Mouse (Mus musculus): ENCODE measurements at regions not wholly inside any gene's neighbourhood (a gene's known extent, or its start where the extent isn't known, plus 50 kb on each side); places are given as distances from the start of the nearest gene placed in this dataset.

GRCm38 (mm10) chr3:133773490-133773889 lies 228.6 kb upstream of the Tet2 start:
- Histone ChIP-seq H3K4me3 (no peak overlapping the region), H3K27ac (no peak overlapping the region)
- no peak for TF ChIP-seq CTCF (conservative IDR thresholded peaks at IDR 0.05)
- DNase-seq (ENCODE audit: low spot score in 2 of 2): no peak

- no peak for TF ChIP-seq CTCF (conservative IDR thresholded peaks at IDR 0.05)
- Histone ChIP-seq H3K4me3 (no peak overlapping the region), H3K27ac (no peak overlapping the region)
- no peak for DNase-seq (ENCODE audit: low spot score in 2 of 2)
Measured at GRCm38 (mm10) chr3:133774229-133774628, 229.3 kb upstream of the Tet2 start.

- DNase-seq (ENCODE audit: low spot score in 2 of 2): no peak
- TF ChIP-seq CTCF (conservative IDR thresholded peaks at IDR 0.05): no peak
- Histone ChIP-seq H3K27ac (no peak overlapping the region), H3K4me3 (no peak overlapping the region)
Measured at GRCm38 (mm10) chr3:133776013-133776412, 231.1 kb upstream of the Tet2 start.

GRCm38 (mm10) chr3:133779161-133779789 lies 234.3 kb upstream of the Tet2 start:
- Histone ChIP-seq H3K4me3 (no peak overlapping the region), H3K27ac (no peak overlapping the region)
- TF ChIP-seq CTCF (conservative IDR thresholded peaks at IDR 0.05): no peak
- DNase-seq (ENCODE audit: low spot score in 2 of 2): no peak

GRCm38 (mm10) chr3:133783060-133783459 lies 238.1 kb upstream of the Tet2 start:
- DNase-seq (ENCODE audit: low spot score in 2 of 2): no peak
- TF ChIP-seq CTCF (conservative IDR thresholded peaks at IDR 0.05): no peak
- Histone ChIP-seq H3K4me3 (no peak overlapping the region), H3K27ac (no peak overlapping the region)

GRCm38 (mm10) chr3:133791361-133791760 lies 246.4 kb upstream of the Tet2 start:
- no peak for DNase-seq (ENCODE audit: low spot score in 2 of 2)
- Histone ChIP-seq H3K27ac (no peak overlapping the region), H3K4me3 (no peak overlapping the region)
- TF ChIP-seq CTCF (conservative IDR thresholded peaks at IDR 0.05): no peak

- H3K27ac ChIP-seq: no peak overlapping the region
Measured at GRCm38 (mm10) chr3:133809007-133809552, 264.1 kb upstream of the Tet2 start.

GRCm38 (mm10) chr3:133818966-133819700 lies 274.2 kb upstream of the Tet2 start:
- TF ChIP-seq CTCF (conservative IDR thresholded peaks at IDR 0.05): no peak
- no peak for DNase-seq (ENCODE audit: low spot score in 2 of 2)
- H3K4me3 ChIP-seq: no peak overlapping the region
- no peak overlapping the region for H3K27ac ChIP-seq

More at GRCm38 (mm10) chr3:133809007-133809552, 264.1 kb upstream of the Tet2 start:
- no peak overlapping the region for H3K4me3 ChIP-seq
- TF ChIP-seq CTCF (conservative IDR thresholded peaks at IDR 0.05): no peak
- DNase-seq (ENCODE audit: low spot score in 2 of 2): no peak

GRCm38 (mm10) chr3:133833739-133834391 lies 288.9 kb upstream of the Tet2 start:
- DNase-seq (ENCODE audit: low spot score in 2 of 2): no peak
- TF ChIP-seq CTCF (conservative IDR thresholded peaks at IDR 0.05): no peak
- Histone ChIP-seq H3K4me3 (no peak overlapping the region), H3K27ac (no peak overlapping the region)

GRCm38 (mm10) chr3:133834459-133834858 lies 289.5 kb upstream of the Tet2 start:
- H3K27ac ChIP-seq: no peak overlapping the region
- no peak overlapping the region for H3K4me3 ChIP-seq
- no peak for DNase-seq (ENCODE audit: low spot score in 2 of 2)
- no peak for TF ChIP-seq CTCF (conservative IDR thresholded peaks at IDR 0.05)

GRCm38 (mm10) chr3:133846301-133846700 lies 301.4 kb upstream of the Tet2 start:
- H3K27ac ChIP-seq: no peak overlapping the region
- no peak for TF ChIP-seq CTCF (conservative IDR thresholded peaks at IDR 0.05)
- no peak for DNase-seq (ENCODE audit: low spot score in 2 of 2)
- no peak overlapping the region for H3K4me3 ChIP-seq

GRCm38 (mm10) chr3:133874383-133874782 lies 329.4 kb upstream of the Tet2 start:
- no peak for DNase-seq (ENCODE audit: low spot score in 2 of 2)
- TF ChIP-seq CTCF (conservative IDR thresholded peaks at IDR 0.05): no peak
- Histone ChIP-seq H3K4me3 (no peak overlapping the region), H3K27ac (no peak overlapping the region)

GRCm38 (mm10) chr3:133876439-133877072 lies 331.6 kb upstream of the Tet2 start:
- peak; percentile 72 to 83 for DNase-seq (ENCODE audit: low spot score in 2 of 2)
- peak; percentile 96 for TF ChIP-seq CTCF (conservative IDR thresholded peaks at IDR 0.05)
- Histone ChIP-seq H3K4me3 (peak overlapping the region; percentile 8), H3K27ac (no peak overlapping the region)

Data from layer of hippocampus, adult 2 months (tissue).